Mouse (Mus musculus) lung, adult 10 weeks (tissue): Measurements from ENCODE around the gene Trabd2b. TPM values are rescaled to one million over a fixed set of nuclear protein-coding genes. Genes with fewer than 3 reads are reported as not detected.

Source experiments
- polyA plus RNA-seq: library from polyadenylated mRNA; stranded (reverse); fragments of 350-450 nt; fragmentation: Illumina TruSeq; extraction: RNeasy Lipid Tissue Mini Kit (QIAGEN cat#74804); gene quantifications from one replicate; pipeline ENCODE4 v1.2.3, GENCODE M21; 2014; ENCODE audit warnings: low read depth, low replicate concordance; ENCODE audit not compliant: insufficient read depth

Gene Trabd2b
- 4.3 TPM for polyA plus RNA-seq

GRCm38 (mm10) chr4:114406355-114407101, at the start of gene Trabd2b:
TSS of gene Trabd2b (plus strand) at chr4:114406724.

Other genes starting within 250 kb of the Trabd2b start
- gene Skint11, start 243.3 kb upstream of the Trabd2b start, polyA plus RNA-seq, result not detected